In the genomic region with DNA sequence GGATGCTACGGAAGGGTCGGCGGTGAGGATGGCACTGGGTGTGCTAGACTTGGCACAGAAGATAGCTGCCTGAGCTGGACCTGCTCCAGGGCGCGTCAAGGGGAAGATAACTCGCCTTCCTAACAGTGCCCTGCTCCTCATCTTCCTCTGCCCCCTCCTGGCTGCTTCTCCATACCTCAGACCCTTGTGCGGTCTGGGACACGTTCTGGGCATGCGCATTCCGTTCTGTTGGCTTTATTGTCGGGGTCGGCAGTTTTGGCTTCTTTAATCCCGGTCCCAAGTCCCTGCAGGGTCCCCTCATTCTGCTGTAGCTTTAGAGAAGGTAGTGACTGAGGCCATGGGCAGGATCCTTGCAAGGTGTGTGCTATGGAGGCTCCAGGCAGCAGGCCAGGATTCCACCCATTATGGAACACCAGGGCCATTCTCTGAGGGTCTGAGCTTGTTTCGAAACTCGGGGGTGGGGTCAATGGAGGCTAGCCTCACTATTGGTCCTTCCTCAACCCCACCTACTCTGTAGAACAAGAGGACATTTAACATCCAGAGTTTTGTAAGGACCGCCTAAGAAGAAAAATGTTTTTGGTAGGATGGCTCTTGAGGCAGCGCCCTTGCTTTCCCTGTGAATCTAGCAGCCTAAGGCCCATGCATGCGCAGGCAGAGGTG, we compare ENCODE assay signal across 27 mouse cellular contexts. TPM values are rescaled to one million over a fixed set of nuclear protein-coding genes. Genes with fewer than 3 reads are reported as not detected.
DNase-seq lines count a peak whose midpoint lies in the region; ATAC-seq and TF ChIP-seq lines count a peak whose summit lies in the region.
"Had no signal": no experiment of that assay in that cellular context is flagged by ENCODE, and none has a peak within 500 bp of the region (broad histone marks: within the 10 kb centered on the region; RNA-seq: fewer than 3 reads in every experiment).

No protein-coding gene starts in this region.

- no peak overlapping the region for H3K4me2 ChIP-seq in embryonic facial prominence, embryonic 12.5 days (replicated peaks)
- no peak overlapping the region for H3K4me2 ChIP-seq in forebrain, embryonic 13.5 days
- H3K4me2 ChIP-seq: heart, embryonic 15.5 days; intestine, embryonic 15.5 days; limb, embryonic 12.5 days; liver, embryonic 11.5 days; lung, embryonic 15.5 days; midbrain, embryonic 12.5 days; neural tube, embryonic 13.5 days had no signal

- TF ChIP-seq CTCF in E14TG2a.4 (conservative IDR thresholded peaks at IDR 0.05; ENCODE audit: low read length): no peak
- TF ChIP-seq CTCF in small intestine, adult 2 months (IDR thresholded peaks at IDR 0.05; ENCODE audit: extremely low read depth, insufficient read length, insufficient replicate concordance, low read depth, low read length): no peak

- H3K9me3 ChIP-seq in embryonic facial prominence, embryonic 12.5 days: peaks cover 11% of the 10 kb centered on the region
- peaks cover 53% of the 10 kb centered on the region for H3K9me3 ChIP-seq in embryonic facial prominence, embryonic 10.5 days
- H3K9me3 ChIP-seq in E14TG2a.4 (ENCODE audit: low read length): no peaks in the 10 kb centered on the region
- H3K9me3 ChIP-seq in forebrain, embryonic 13.5 days (replicated peaks): peaks cover 31% of the 10 kb centered on the region
- H3K9me3 ChIP-seq: intestine, embryonic 15.5 days; lung, embryonic 15.5 days had no signal

- H3K27me3 ChIP-seq in embryonic facial prominence, embryonic 12.5 days: no peaks in the 10 kb centered on the region
- H3K27me3 ChIP-seq in embryonic facial prominence, embryonic 10.5 days (replicated peaks; ENCODE audit: low read depth, poor library complexity, severe bottlenecking): no peaks in the 10 kb centered on the region
- H3K27me3 ChIP-seq in E14TG2a.4 (ENCODE audit: insufficient read depth, low read length): no peaks in the 10 kb centered on the region
- no peaks in the 10 kb centered on the region for H3K27me3 ChIP-seq in small intestine, adult 2 months (ENCODE audit: control insufficient read depth, insufficient read depth, low read length)
- H3K27me3 ChIP-seq in forebrain, embryonic 13.5 days: no peaks in the 10 kb centered on the region
- H3K27me3 ChIP-seq: heart, embryonic 15.5 days; intestine, embryonic 15.5 days; limb, embryonic 12.5 days; lung, embryonic 15.5 days; midbrain, embryonic 12.5 days; neural tube, embryonic 13.5 days had no signal

- peak overlapping the region; percentile 30; the same call in 1 of the 2 replicates for H3K27ac ChIP-seq in embryonic facial prominence, embryonic 12.5 days
- no peak overlapping the region for H3K27ac ChIP-seq in embryonic facial prominence, embryonic 10.5 days (replicated peaks)
- H3K27ac ChIP-seq in small intestine, adult 2 months (ENCODE audit: insufficient read depth, low read depth, low read length): peak overlapping the region; percentile 56
- no peak overlapping the region for H3K27ac ChIP-seq in forebrain, embryonic 13.5 days
- H3K27ac ChIP-seq: forebrain, embryonic 10.5 days; heart, embryonic 15.5 days; hindbrain, postnatal 0 days; intestine, embryonic 15.5 days; limb, embryonic 12.5 days; lung, embryonic 15.5 days; midbrain, embryonic 12.5 days; neural tube, embryonic 13.5 days had no signal

- DNase-seq in embryonic facial prominence, embryonic 10.5 days (ENCODE audit: low spot score): no peak
- peak; percentile 89 for DNase-seq in R1 (ENCODE audit: low read depth, low spot score)
- no peak for DNase-seq in gastrocnemius, postnatal 36 days
- no peak for DNase-seq in T-cell, adult 2 months (ENCODE audit: low spot score)
- DNase-seq: adrenal gland, postnatal 25 days; cerebellum, adult 18-20 months; cerebellum, postnatal 10 days; kidney, adult 9 months; kidney, postnatal 14 days; right cerebral cortex, postnatal 14 days; spleen, adult 18-20 months; thymus, adult 18-20 months; thymus, postnatal 25 days had no signal

- no peak for ATAC-seq in embryonic facial prominence, embryonic 12.5 days (ENCODE audit: insufficient number of reproducible peaks, insufficient read depth, low FRiP score, low TSS enrichment)
- no peak for ATAC-seq in forebrain, embryonic 13.5 days
- ATAC-seq: forebrain, embryonic 16.5 days; hindbrain, postnatal 0 days; intestine, embryonic 15.5 days had no signal

- H3K36me3 ChIP-seq in embryonic facial prominence, embryonic 12.5 days: peaks cover 68% of the 10 kb centered on the region
- peaks cover 79% of the 10 kb centered on the region for H3K36me3 ChIP-seq in embryonic facial prominence, embryonic 10.5 days (replicated peaks)
- H3K36me3 ChIP-seq in E14TG2a.4 (ENCODE audit: insufficient read depth, low read length): peaks cover 24% of the 10 kb centered on the region
- peaks cover 4% of the 10 kb centered on the region; the same call in 1 of the 2 replicates for H3K36me3 ChIP-seq in small intestine, adult 2 months (ENCODE audit: control insufficient read depth, insufficient read depth, low read length)
- peaks cover 73% of the 10 kb centered on the region for H3K36me3 ChIP-seq in forebrain, embryonic 13.5 days (ENCODE audit: poor library complexity, severe bottlenecking)

- intact Hi-C loops in gastrocnemius, postnatal 36 days (cut with DNase I): no loop called here

- no peak overlapping the region for H3K9ac ChIP-seq in embryonic facial prominence, embryonic 12.5 days
- no peak overlapping the region for H3K9ac ChIP-seq in forebrain, embryonic 13.5 days
- H3K9ac ChIP-seq: heart, embryonic 15.5 days; intestine, embryonic 15.5 days; limb, embryonic 12.5 days; lung, embryonic 15.5 days; midbrain, embryonic 12.5 days; neural tube, embryonic 13.5 days had no signal

- no peak for TF ChIP-seq POLR2A in small intestine, adult 2 months (IDR thresholded peaks at IDR 0.05; ENCODE audit: low read depth, low read length)

- 93% methylated on average over 18 of the region's 18 CpGs for WGBS in embryonic facial prominence, embryonic 12.5 days
- 94% methylated on average over 18 of the region's 18 CpGs for WGBS in embryonic facial prominence, embryonic 10.5 days
- WGBS in small intestine, adult 2 months: 56% methylated on average over 18 of the region's 18 CpGs
- WGBS in forebrain, embryonic 13.5 days: 93% methylated on average over 18 of the region's 18 CpGs

- peaks cover 31% of the 10 kb centered on the region for H3K4me1 ChIP-seq in embryonic facial prominence, embryonic 12.5 days
- peaks cover 27% of the 10 kb centered on the region for H3K4me1 ChIP-seq in embryonic facial prominence, embryonic 10.5 days
- peaks cover 90% of the 10 kb centered on the region for H3K4me1 ChIP-seq in E14TG2a.4 (replicated peaks; ENCODE audit: low read depth, low read length)
- peaks cover 26% of the 10 kb centered on the region for H3K4me1 ChIP-seq in small intestine, adult 2 months (ENCODE audit: control insufficient read depth, insufficient read depth, insufficient read length, low read length)
- peaks cover 25% of the 10 kb centered on the region for H3K4me1 ChIP-seq in forebrain, embryonic 13.5 days

- H3K4me3 ChIP-seq in embryonic facial prominence, embryonic 12.5 days: no peak overlapping the region
- H3K4me3 ChIP-seq in embryonic facial prominence, embryonic 10.5 days: no peak overlapping the region
- H3K4me3 ChIP-seq in E14TG2a.4 (replicated peaks; ENCODE audit: low read length): peak overlapping the region; percentile 76
- peak overlapping the region; percentile 40 for H3K4me3 ChIP-seq in small intestine, adult 2 months (ENCODE audit: low read depth, low read length)
- no peak overlapping the region for H3K4me3 ChIP-seq in forebrain, embryonic 13.5 days
- H3K4me3 ChIP-seq: forebrain, embryonic 10.5 days; heart, embryonic 15.5 days; intestine, embryonic 15.5 days; limb, embryonic 12.5 days; lung, embryonic 15.5 days; midbrain, embryonic 12.5 days; neural tube, embryonic 13.5 days had no signal

RNA-seq across cellular contexts. Expression of a gene that starts 5.5 kb away (rescaled TPM):
- polyA plus RNA-seq in embryonic facial prominence, embryonic 12.5 days (2016; fragmentation: Nextera tagmentation; extraction: Ambion mirVana): 236 and 250 TPM in 2 replicates
- polyA plus RNA-seq in embryonic facial prominence, embryonic 10.5 days (2016; fragmentation: Nextera tagmentation; extraction: Ambion mirVana): 198 and 207 TPM in 2 replicates
- polyA plus RNA-seq in small intestine, adult 2 months (2012; rRNA removed): 139 and 456 TPM in 2 replicates
- 62.1 and 63.3 TPM in 2 replicates for polyA plus RNA-seq in forebrain, embryonic 13.5 days (2015; fragmentation: Nextera tagmentation; extraction: Ambion mirVana)
- 1 to 10 TPM; 4.8 to 5.7 TPM for total RNA-seq in gastrocnemius, postnatal 36 days (2021)

Comparison
In these comparisons a context has a peak if more than half of its experiments do, and no peak if none do; other contexts are left out.
1. H3K27ac ChIP-seq: peak in embryonic facial prominence, embryonic 12.5 days (single experiment) and small intestine, adult 2 months (single experiment); none in embryonic facial prominence, embryonic 10.5 days (single experiment) and forebrain, embryonic 13.5 days (single experiment).
2. H3K4me3 ChIP-seq: peak in E14TG2a.4 (single experiment) and small intestine, adult 2 months (single experiment); none in embryonic facial prominence, embryonic 12.5 days (single experiment), embryonic facial prominence, embryonic 10.5 days (single experiment) and forebrain, embryonic 13.5 days (single experiment).